Mouse (Mus musculus): ENCODE results near the gene Bloc1s3. TPM values are rescaled to one million over a fixed set of nuclear protein-coding genes. Genes with fewer than 3 reads are reported as not detected.
A peak's percentile ranks its signal among the peaks of the same experiment; 100 is the strongest.

Gene Bloc1s3
- polyA plus RNA-seq, 2 experiments, result 1.2 to 6.2 TPM

DNA sequence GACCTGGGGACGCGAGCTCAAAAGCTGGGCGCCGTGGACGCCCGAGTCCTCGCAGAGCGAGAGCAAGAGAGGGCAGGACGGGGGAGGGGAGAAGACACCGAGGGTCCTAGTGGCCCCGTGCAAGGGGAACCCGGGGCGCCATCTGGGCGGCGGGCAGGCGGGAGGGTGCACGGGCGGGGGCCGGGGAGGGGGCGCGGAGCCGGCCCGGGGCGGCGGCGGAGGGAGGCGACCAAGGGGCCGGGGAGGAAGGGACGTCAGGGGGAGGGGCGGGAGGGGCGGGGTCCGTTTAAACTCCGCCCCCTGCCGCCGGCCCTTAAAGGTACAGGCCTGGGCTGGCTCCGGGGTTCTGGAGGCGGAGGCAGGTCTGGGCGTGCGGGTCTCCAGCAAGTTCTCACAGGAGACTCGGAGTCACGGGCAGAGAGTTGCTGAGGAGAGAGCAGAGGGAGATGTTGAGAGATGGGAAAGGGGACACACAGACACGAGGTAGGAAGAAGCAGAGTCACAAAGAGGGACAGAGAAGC lies 49.5 kb downstream of the Bloc1s3 start, which contains the start of gene Mark4:
Gene Mark4 (minus strand): TSS at position 231 of the 521 bp plus-strand sequence.
- H3K4me1 ChIP-seq (ENCODE audit: control insufficient read depth, insufficient read depth, low read length), result peaks cover 14% of the 10 kb centered on the region; the same call in 1 of the 2 replicates
- H3K27me3 ChIP-seq (ENCODE audit: control insufficient read depth, insufficient read depth, low read length), result no peaks in the 10 kb centered on the region
- ATAC-seq (ENCODE audit: low FRiP score, low read depth), result peak; percentile 89
- DNase-seq (ENCODE audit: low spot score), result peak; percentile 87
- no peaks in the 10 kb centered on the region for H3K9me3 ChIP-seq (ENCODE audit: control insufficient read depth, low read length)
- whole genome bisulfite sequencing, result 3% methylated on average over 15 of the region's 42 CpGs
- H3K4me3 ChIP-seq (replicated peaks; ENCODE audit: low read length), result peak within 1 kb of the TSS; percentile 89
- H3K36me3 ChIP-seq (ENCODE audit: control insufficient read depth, insufficient read depth, low read length), result peaks cover 9% of the 10 kb centered on the region; the same call in 1 of the 2 replicates
- H3K9ac ChIP-seq (ENCODE audit: low read depth, low read length, severe bottlenecking), result peak within 1 kb of the TSS; percentile 87
- H3K27ac ChIP-seq (replicated peaks; ENCODE audit: low read depth, low read length), result peak within 1 kb of the TSS; percentile 73
- H3K4me2 ChIP-seq (replicated peaks; ENCODE audit: low read depth, low read length, severe bottlenecking), result peak within 1 kb of the TSS; percentile 65
- TF ChIP-seq POLR2A (IDR thresholded peaks at IDR 0.05; ENCODE audit: borderline replicate concordance, extremely low read depth, insufficient read depth, insufficient read length), result peak; percentile 81; the same call in 1 of the 2 replicates

GRCm38 (mm10) chr7:19458072-19458486 lies 50.1 kb downstream of the Bloc1s3 start:
- H3K9ac ChIP-seq (ENCODE audit: low read depth, low read length, severe bottlenecking), result peak overlapping the region; percentile 87
- peak overlapping the region; percentile 89 for H3K4me3 ChIP-seq (replicated peaks; ENCODE audit: low read length)
- ATAC-seq (ENCODE audit: low FRiP score, low read depth) (peak; percentile 68), DNase-seq (ENCODE audit: low spot score) (peak; percentile 68)
- peaks cover 14% of the 10 kb centered on the region; the same call in 1 of the 2 replicates for H3K4me1 ChIP-seq (ENCODE audit: control insufficient read depth, insufficient read depth, low read length)
- peak overlapping the region; percentile 65 for H3K4me2 ChIP-seq (replicated peaks; ENCODE audit: low read depth, low read length, severe bottlenecking)
- WGBS, result 2% methylated on average over 24 of the region's 31 CpGs
- no peak for TF ChIP-seq POLR2A (IDR thresholded peaks at IDR 0.05; ENCODE audit: borderline replicate concordance, extremely low read depth, insufficient read depth, insufficient read length)
- H3K9me3 ChIP-seq (ENCODE audit: control insufficient read depth, low read length), result no peaks in the 10 kb centered on the region
- no peaks in the 10 kb centered on the region for H3K27me3 ChIP-seq (ENCODE audit: control insufficient read depth, insufficient read depth, low read length)
- H3K36me3 ChIP-seq (ENCODE audit: control insufficient read depth, insufficient read depth, low read length), result peaks cover 15% of the 10 kb centered on the region; the same call in 1 of the 2 replicates
- peak overlapping the region; percentile 67 for H3K27ac ChIP-seq (replicated peaks; ENCODE audit: low read depth, low read length)

DNA sequence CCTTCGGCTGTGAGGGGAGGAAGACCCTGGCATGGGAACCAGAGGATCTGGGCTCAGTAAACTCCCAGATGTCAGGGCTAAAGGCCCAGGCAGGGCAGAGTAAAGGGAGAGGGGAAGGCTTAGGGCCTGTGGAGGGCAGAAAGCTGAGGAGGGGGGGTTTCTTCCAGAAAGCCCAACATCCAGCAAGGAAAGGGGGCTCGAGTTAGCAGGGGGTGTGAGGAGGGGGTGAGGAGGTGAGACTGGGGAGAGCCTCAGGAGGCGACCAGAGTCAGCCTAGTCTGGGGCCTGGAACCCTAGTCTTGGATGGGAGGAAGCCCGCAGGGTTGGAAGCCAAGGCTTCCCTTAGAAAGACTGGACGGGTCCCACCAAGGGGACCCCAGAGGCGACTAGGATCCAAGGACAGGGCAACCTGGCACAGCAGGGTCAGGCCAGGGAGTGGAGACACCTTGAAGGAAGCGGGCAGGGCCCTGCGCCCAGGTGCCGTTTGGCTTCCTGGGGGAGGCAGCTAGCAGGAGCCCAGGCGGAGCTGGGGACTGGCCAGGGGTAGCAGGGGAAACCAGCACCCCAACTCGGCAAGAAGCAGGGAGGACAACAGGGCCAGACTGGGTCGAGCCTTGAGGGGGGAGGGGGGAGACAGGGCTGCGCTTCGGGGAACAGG lies 50.6 kb downstream of the Bloc1s3 start:
- Histone ChIP-seq H3K9ac (ENCODE audit: low read depth, low read length, severe bottlenecking) (peak overlapping the region; percentile 87), H3K9me3 (ENCODE audit: control insufficient read depth, low read length) (no peaks in the 10 kb centered on the region), H3K27me3 (ENCODE audit: control insufficient read depth, insufficient read depth, low read length) (no peaks in the 10 kb centered on the region), H3K4me1 (ENCODE audit: control insufficient read depth, insufficient read depth, low read length) (peaks cover 14% of the 10 kb centered on the region; the same call in 1 of the 2 replicates), H3K36me3 (ENCODE audit: control insufficient read depth, insufficient read depth, low read length) (peaks cover 16% of the 10 kb centered on the region; the same call in 1 of the 2 replicates), H3K27ac (replicated peaks; ENCODE audit: low read depth, low read length) (peak overlapping the region; percentile 67), H3K4me2 (replicated peaks; ENCODE audit: low read depth, low read length, severe bottlenecking) (peak overlapping the region; percentile 65), H3K4me3 (replicated peaks; ENCODE audit: low read length) (peak overlapping the region; percentile 89)
- DNase-seq (ENCODE audit: low spot score) (no peak), ATAC-seq (ENCODE audit: low FRiP score, low read depth) (no peak)
- WGBS, result 6% methylated on average over 14 of the region's 14 CpGs
- no peak for TF ChIP-seq POLR2A (IDR thresholded peaks at IDR 0.05; ENCODE audit: borderline replicate concordance, extremely low read depth, insufficient read depth, insufficient read length)

GRCm38 (mm10) chr7:19456628-19457027 lies 51.5 kb downstream of the Bloc1s3 start:
- Histone ChIP-seq H3K4me3 (replicated peaks; ENCODE audit: low read length) (peak overlapping the region; percentile 89), H3K9me3 (ENCODE audit: control insufficient read depth, low read length) (no peaks in the 10 kb centered on the region), H3K36me3 (ENCODE audit: control insufficient read depth, insufficient read depth, low read length) (peaks cover 21% of the 10 kb centered on the region), H3K9ac (ENCODE audit: low read depth, low read length, severe bottlenecking) (no peak overlapping the region), H3K4me1 (ENCODE audit: control insufficient read depth, insufficient read depth, low read length) (peaks cover 14% of the 10 kb centered on the region; the same call in 1 of the 2 replicates), H3K4me2 (replicated peaks; ENCODE audit: low read depth, low read length, severe bottlenecking) (peak overlapping the region; percentile 65), H3K27ac (replicated peaks; ENCODE audit: low read depth, low read length) (no peak overlapping the region), H3K27me3 (ENCODE audit: control insufficient read depth, insufficient read depth, low read length) (no peaks in the 10 kb centered on the region)
- WGBS, result 89% methylated on average over 7 of the region's 7 CpGs
- DNase-seq (ENCODE audit: low spot score), result no peak
- no peak for ATAC-seq (ENCODE audit: low FRiP score, low read depth)
- TF ChIP-seq POLR2A (IDR thresholded peaks at IDR 0.05; ENCODE audit: borderline replicate concordance, extremely low read depth, insufficient read depth, insufficient read length), result no peak

DNA sequence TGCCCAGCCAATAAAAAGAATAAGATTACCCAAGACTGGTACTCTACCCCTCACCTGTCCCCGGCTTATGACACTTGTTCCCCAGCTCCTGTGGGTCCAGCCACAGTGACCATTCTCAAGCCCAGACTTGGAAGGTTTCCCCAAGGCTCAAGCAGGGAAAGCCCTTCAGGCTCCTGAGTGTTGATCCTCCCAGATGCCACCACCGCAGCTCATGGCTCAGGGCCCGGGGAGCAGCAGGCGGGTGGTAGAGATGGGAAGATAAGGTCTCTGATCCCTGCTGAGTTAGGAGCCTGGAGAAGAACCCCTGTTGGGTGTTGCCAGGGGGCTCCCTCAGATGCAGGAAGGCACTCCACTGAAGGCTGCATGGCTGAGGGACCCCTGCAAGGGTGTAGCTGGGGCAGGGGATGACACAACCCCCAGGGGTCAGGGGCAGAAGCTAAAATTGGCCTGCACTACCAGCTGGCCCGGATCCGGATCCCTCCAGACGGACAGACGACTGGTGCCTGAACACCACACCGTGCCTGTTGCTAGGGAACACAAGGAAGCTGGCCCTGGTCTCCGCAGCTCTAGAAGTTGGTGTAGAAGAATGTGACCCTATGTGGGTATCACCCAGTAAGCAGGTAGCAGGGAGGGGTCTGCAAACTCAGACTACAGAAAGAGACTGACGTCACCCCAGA lies 52.2 kb downstream of the Bloc1s3 start:
- TF ChIP-seq POLR2A (IDR thresholded peaks at IDR 0.05; ENCODE audit: borderline replicate concordance, extremely low read depth, insufficient read depth, insufficient read length), result no peak
- DNase-seq (ENCODE audit: low spot score) (no peak), ATAC-seq (ENCODE audit: low FRiP score, low read depth) (no peak)
- H3K27me3 ChIP-seq (ENCODE audit: control insufficient read depth, insufficient read depth, low read length), result no peaks in the 10 kb centered on the region
- H3K9me3 ChIP-seq (ENCODE audit: control insufficient read depth, low read length), result no peaks in the 10 kb centered on the region; the same call in 1 of the 2 replicates
- H3K9ac ChIP-seq (ENCODE audit: low read depth, low read length, severe bottlenecking), result no peak overlapping the region
- no peak overlapping the region for H3K4me3 ChIP-seq (replicated peaks; ENCODE audit: low read length)
- no peak overlapping the region for H3K4me2 ChIP-seq (replicated peaks; ENCODE audit: low read depth, low read length, severe bottlenecking)
- no peak overlapping the region for H3K27ac ChIP-seq (replicated peaks; ENCODE audit: low read depth, low read length)
- H3K36me3 ChIP-seq (ENCODE audit: control insufficient read depth, insufficient read depth, low read length), result peaks cover 27% of the 10 kb centered on the region
- 84% methylated on average over 11 of the region's 11 CpGs for WGBS
- peaks cover 14% of the 10 kb centered on the region; the same call in 1 of the 2 replicates for H3K4me1 ChIP-seq (ENCODE audit: control insufficient read depth, insufficient read depth, low read length)
